ENCODE assay signal across 25 mouse cellular contexts in genomic region chr2:64181336-64181735, GRCm38 (mm10).
DNase-seq lines count a peak whose midpoint lies in the region; ATAC-seq and TF ChIP-seq lines count a peak whose summit lies in the region.
"Had no signal": no experiment of that assay in that cellular context is flagged by ENCODE, and none has a peak within 500 bp of the region (broad histone marks: within the 10 kb centered on the region; RNA-seq: fewer than 3 reads in every experiment).

No protein-coding gene starts in this region.

- no peaks in the 10 kb centered on the region for H3K9me3 ChIP-seq in stomach, postnatal 0 days (ENCODE audit: control insufficient read depth, low read length)
- H3K9me3 ChIP-seq: embryonic facial prominence, embryonic 10.5 days; embryonic facial prominence, embryonic 12.5 days; forebrain, embryonic 10.5 days; forebrain, embryonic 12.5 days had no signal

- H3K27ac ChIP-seq in embryonic fibroblast, embryonic 13.5 days (ENCODE audit: insufficient read depth, low read length), result peak overlapping the region; percentile 52
- no peak overlapping the region for H3K27ac ChIP-seq in stomach, postnatal 0 days (replicated peaks)
- H3K27ac ChIP-seq: embryonic facial prominence, embryonic 10.5 days; embryonic facial prominence, embryonic 12.5 days; forebrain, embryonic 10.5 days; forebrain, embryonic 12.5 days had no signal

- TF ChIP-seq EP300 in stomach, postnatal 0 days (optimal IDR thresholded peaks at IDR 0.05), result no peak

- H3K27me3 ChIP-seq in stomach, postnatal 0 days (ENCODE audit: control insufficient read depth, insufficient read depth, low read length), result no peaks in the 10 kb centered on the region
- H3K27me3 ChIP-seq: CH12.LX; embryonic facial prominence, embryonic 12.5 days; forebrain, embryonic 12.5 days had no signal

- no peaks in the 10 kb centered on the region for H3K36me3 ChIP-seq in stomach, postnatal 0 days (ENCODE audit: control insufficient read depth, insufficient read depth, low read length)
- H3K36me3 ChIP-seq: embryonic facial prominence, embryonic 10.5 days; embryonic facial prominence, embryonic 12.5 days; forebrain, embryonic 10.5 days; forebrain, embryonic 12.5 days; G1E had no signal

- peak; percentile 60 for DNase-seq in 3T3-L1 (ENCODE audit: low read depth, low spot score)
- peak; percentile 66 for DNase-seq in NIH3T3 (ENCODE audit: low read depth)
- no peak for DNase-seq in embryo, embryonic 10.5 days (ENCODE audit: low spot score)
- no peak for DNase-seq in cerebellum, postnatal 4 days (ENCODE audit: low spot score in 2 of 2)
- DNase-seq in stomach, postnatal 0 days (ENCODE audit: low spot score), result no peak
- DNase-seq: adrenal gland, adult 2 months; adrenal gland, postnatal 14 days; adrenal gland, postnatal 36 days; B cell, adult 2 months; cerebellum, adult 11-12 months; cerebellum, adult 2 months; cerebellum, adult 9-10 months; cerebellum, postnatal 10 days; cerebellum, postnatal 25 days had no signal

- H3K4me1 ChIP-seq in embryonic fibroblast, embryonic 13.5 days (ENCODE audit: control insufficient read depth, insufficient read depth, low read length), result no peaks in the 10 kb centered on the region
- no peaks in the 10 kb centered on the region for H3K4me1 ChIP-seq in stomach, postnatal 0 days (replicated peaks; ENCODE audit: control insufficient read depth, insufficient read depth)
- H3K4me1 ChIP-seq: embryonic facial prominence, embryonic 10.5 days; embryonic facial prominence, embryonic 12.5 days; forebrain, embryonic 10.5 days; forebrain, embryonic 12.5 days had no signal

- H3K9ac ChIP-seq in stomach, postnatal 0 days (ENCODE audit: low read length), result no peak overlapping the region
- H3K9ac ChIP-seq: embryonic facial prominence, embryonic 12.5 days; forebrain, embryonic 12.5 days had no signal

- no peak overlapping the region for H3K4me3 ChIP-seq in embryonic fibroblast, embryonic 13.5 days (ENCODE audit: insufficient read depth, low read length)
- no peak overlapping the region for H3K4me3 ChIP-seq in stomach, postnatal 0 days (ENCODE audit: low read depth, low read length)
- H3K4me3 ChIP-seq: embryonic facial prominence, embryonic 10.5 days; embryonic facial prominence, embryonic 12.5 days; erythroblast, embryonic 14.5 days; forebrain, embryonic 10.5 days; forebrain, embryonic 12.5 days had no signal

- TF ChIP-seq CTCF in embryonic fibroblast, embryonic 13.5 days (IDR thresholded peaks at IDR 0.05; ENCODE audit: borderline replicate concordance, insufficient read depth, low read length), result no peak
- TF ChIP-seq CTCF in stomach, postnatal 0 days (IDR thresholded peaks at IDR 0.05; ENCODE audit: low read depth), result no peak

- H3K4me2 ChIP-seq in stomach, postnatal 0 days (replicated peaks; ENCODE audit: low read depth), result no peak overlapping the region
- H3K4me2 ChIP-seq: embryonic facial prominence, embryonic 12.5 days; forebrain, embryonic 12.5 days had no signal

- 65% methylated on average over 2 of the region's 2 CpGs for WGBS in stomach, postnatal 0 days

- ATAC-seq in stomach, postnatal 0 days (ENCODE audit: low FRiP score, low TSS enrichment), result no peak
- ATAC-seq: CD4-positive, CD25-positive, alpha-beta regulatory T cell, adult 4 months; forebrain, embryonic 14.5 days; forebrain, embryonic 16.5 days had no signal

- no peak for TF ChIP-seq POLR2A in embryonic fibroblast, embryonic 13.5 days (IDR thresholded peaks at IDR 0.05; ENCODE audit: low read depth, low read length)

Comparison
In these comparisons a context has a peak if more than half of its experiments do, and no peak if none do; other contexts are left out.
1. DNase-seq: peak in 3T3-L1 (single experiment) and NIH3T3 (single experiment); none in embryo, embryonic 10.5 days (single experiment), cerebellum, postnatal 4 days (0 of 2) and stomach, postnatal 0 days (single experiment).